Mouse (Mus musculus): ENCODE data around the gene Leprot. TPM values are rescaled to one million over a fixed set of nuclear protein-coding genes. Genes with fewer than 3 reads are reported as not detected.

The Leprot gene
- 10 to 100 TPM; 79.9 to 85.9 TPM for polyA plus RNA-seq (2017; shearing (Covaris generic))

DNA sequence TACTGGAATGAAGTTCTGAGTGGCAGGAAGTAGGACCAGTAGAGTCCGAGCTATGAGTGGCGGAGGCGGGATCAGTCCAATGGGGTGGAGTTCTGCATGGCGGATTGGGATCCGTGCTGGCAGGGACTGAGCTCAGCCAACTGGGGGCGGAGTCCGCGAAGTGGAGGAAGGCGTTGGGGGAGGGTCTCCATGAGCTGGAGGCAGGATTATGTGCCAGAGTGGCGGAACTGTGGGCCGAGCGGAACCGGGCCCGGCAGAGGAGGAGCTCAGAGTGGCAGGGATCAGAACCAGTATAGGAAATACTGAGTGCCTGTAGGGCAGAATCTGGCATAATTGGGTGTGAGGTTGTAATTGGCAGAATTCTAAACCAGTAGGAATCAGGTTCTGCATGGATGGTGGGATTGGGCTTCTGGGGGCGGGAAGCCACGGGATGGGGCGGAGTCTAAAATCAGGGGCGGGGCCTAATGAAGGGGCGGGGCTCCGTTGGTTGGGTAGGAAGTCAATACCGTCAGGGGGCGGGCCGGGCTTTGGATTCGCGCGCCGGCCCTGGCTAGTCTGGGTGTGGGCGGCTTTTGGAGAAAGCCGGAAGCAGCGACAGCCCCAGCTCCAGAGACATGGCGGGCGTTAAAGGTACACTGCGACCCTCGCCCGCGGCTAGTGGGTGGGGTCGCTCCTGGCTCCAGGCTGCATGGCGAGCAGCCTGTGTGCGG lies at the start of gene Leprot:
Gene Leprot, plus strand, starts transcription at position 523 of the 710 bp plus-strand sequence.
- peak; percentile 84 for ATAC-seq

GRCm38 (mm10) chr4:101601758-101602157 lies 45.8 kb upstream of the Leprot start:
- peak; percentile 69 for ATAC-seq

DNA sequence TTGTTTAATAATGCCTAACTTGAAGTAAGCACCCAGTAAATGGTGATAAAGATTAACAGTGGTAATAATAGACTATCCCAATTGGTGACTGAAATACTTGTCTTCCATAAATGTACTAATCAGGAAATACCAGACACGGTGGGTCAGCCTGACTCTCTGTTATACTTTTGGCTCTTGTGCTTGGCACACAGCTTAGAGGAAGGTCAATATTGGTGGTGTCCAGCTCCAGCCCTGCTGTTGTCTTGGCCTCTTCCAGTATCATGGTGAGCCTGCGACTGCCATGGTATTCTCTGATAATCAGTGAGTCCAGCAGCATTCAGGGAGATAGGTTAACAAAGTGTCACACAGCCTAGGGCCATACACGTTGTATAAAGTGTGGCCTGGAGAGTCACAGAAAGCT lies 43.9 kb upstream of the Leprot start:
- ATAC-seq: no peak

- no peak for ATAC-seq
Measured at GRCm38 (mm10) chr4:101616520-101616919, 31.0 kb upstream of the Leprot start.

GRCm38 (mm10) chr4:101617742-101618141 lies 29.8 kb upstream of the Leprot start:
- no peak for ATAC-seq

GRCm38 (mm10) chr4:101620206-101620605 lies 27.3 kb upstream of the Leprot start:
- ATAC-seq: no peak

DNA sequence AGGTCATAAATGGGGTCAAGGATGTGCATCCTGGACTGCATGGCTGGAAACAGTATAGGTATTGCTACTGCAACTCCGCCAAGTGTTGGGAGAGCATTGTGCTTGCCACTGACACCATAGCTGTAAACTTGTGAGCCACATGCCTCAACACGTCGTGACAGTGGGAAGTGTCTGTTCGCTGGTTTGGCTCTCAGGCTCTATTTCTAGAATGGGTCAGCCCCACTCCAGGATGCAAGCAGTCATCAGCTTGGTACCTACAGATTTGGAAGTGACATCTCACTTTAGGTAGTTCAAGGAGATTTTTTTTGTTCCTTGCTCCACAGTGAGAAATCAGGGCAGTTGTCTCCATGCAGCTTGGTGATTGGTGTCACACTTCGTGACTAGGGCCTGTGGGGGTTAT lies 26.3 kb upstream of the Leprot start:
- ATAC-seq: no peak

GRCm38 (mm10) chr4:101625278-101625677 lies 22.2 kb upstream of the Leprot start:
- no peak for ATAC-seq

GRCm38 (mm10) chr4:101635596-101635995 lies 11.9 kb upstream of the Leprot start:
- no peak for ATAC-seq

- ATAC-seq: no peak
Measured at GRCm38 (mm10) chr4:101637472-101637871, 10.0 kb upstream of the Leprot start.

DNA sequence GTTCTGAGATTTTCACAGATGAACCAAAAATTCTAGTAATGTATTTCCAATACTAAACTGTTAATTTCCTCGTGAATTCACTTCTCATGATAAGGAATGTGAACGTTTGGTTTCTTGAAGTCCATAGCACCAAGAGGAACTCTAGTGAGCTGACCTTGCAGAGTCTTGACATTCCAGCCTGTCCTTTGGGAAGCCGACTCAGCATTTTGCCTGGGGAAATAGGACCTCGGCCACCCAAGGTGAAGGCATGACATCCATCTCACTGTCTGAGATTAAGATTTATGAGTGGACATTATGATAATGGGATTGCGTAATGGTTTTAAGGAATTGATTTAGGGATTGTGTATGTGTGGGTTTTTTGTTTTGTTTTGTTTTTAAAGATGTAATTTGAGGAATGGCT lies 6.9 kb upstream of the Leprot start:
- no peak for ATAC-seq

DNA sequence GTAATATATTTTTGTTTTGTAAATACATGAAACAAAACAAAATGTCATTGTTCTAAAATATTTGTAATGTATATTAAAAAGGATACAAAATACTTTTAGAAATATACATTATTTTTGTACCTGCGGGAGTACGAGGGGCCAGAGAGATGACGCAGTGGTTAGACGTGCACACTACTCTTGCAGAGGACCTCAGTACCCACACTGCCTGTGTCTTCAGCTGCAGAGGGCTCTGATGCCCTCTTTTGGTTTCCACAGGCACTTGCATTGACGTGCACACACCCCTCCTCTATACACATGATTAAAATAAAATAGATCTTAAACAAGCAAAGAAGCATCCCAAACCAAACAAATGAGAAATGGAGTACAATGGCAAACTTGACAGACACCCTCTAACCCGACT lies 4.8 kb upstream of the Leprot start:
- no peak for ATAC-seq

- ATAC-seq: no peak
Measured at GRCm38 (mm10) chr4:101643216-101643615, 4.3 kb upstream of the Leprot start.

DNA sequence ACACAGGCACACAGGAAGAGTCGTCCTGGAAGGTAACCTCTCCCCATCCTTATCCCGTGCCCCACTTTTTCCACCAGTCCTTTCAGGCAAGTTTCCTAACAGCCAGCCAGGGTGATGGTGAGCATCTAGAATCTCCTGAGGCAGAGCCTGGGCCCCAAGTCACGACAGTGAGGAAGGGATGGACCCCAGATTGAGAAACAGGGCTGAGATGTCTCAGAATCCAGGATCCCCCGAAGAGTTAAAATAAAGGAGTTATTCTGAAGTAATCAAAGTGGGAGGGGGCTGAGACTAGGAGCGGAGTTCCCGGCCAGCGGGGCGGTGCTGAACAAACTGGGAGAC lies 692 bp upstream of the Leprot start:
- ATAC-seq: peak; percentile 0

DNA sequence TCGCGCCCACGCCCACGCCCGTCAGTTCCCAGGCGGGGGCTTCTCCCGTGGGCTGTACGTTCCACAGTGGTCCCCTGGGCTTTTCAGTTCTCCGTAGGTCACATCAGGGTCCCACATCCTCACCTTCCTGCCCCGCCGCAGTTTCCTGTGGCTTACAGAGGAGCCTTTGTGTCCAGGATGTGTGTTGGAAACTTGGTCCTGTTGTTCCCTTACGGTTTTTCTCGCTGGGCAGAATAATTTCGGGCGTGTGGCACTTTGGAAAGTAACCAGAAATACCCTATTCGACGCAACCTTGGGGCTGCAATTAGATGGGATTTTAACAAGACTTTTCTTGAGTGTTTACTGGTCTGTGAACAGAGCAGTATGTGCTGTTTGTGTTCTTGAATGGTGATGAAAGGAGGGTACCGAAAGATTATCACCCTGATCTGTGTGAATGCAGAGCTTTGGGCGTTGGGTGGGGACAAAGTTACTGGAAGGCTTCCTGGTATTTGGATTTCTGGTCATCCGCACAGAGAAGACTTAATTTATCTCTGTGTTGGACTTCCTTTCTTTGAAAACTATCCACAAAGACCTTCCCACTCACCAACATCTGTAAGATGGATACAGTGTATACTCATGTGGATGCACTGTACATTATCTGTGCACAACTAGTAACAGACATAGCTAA lies 591 bp downstream of the Leprot start:
- peak; percentile 49 for ATAC-seq

DNA sequence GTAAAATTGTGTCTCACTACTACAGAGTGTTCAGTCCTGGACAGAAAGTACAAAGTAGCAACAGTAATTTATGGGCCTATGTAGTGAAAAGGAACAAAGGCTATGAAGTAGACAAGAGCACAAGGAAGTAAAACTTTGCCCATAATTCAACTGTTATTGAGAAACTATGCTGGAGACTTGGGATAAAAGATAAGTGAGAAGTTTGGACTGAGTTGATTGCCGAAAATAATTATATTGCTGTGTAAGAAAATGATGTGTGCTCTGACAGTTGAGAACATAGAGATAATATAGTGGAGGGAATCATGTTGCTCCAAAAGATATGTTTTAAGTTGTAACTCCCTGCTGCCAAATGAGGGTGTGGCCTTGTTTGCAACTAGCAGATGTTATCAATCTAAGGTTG lies 1.2 kb downstream of the Leprot start:
- no peak for ATAC-seq

GRCm38 (mm10) chr4:101650961-101651360 lies 3.4 kb downstream of the Leprot start:
- no peak for ATAC-seq

- no peak for ATAC-seq
Measured at GRCm38 (mm10) chr4:101654256-101654655, 6.7 kb downstream of the Leprot start.

DNA sequence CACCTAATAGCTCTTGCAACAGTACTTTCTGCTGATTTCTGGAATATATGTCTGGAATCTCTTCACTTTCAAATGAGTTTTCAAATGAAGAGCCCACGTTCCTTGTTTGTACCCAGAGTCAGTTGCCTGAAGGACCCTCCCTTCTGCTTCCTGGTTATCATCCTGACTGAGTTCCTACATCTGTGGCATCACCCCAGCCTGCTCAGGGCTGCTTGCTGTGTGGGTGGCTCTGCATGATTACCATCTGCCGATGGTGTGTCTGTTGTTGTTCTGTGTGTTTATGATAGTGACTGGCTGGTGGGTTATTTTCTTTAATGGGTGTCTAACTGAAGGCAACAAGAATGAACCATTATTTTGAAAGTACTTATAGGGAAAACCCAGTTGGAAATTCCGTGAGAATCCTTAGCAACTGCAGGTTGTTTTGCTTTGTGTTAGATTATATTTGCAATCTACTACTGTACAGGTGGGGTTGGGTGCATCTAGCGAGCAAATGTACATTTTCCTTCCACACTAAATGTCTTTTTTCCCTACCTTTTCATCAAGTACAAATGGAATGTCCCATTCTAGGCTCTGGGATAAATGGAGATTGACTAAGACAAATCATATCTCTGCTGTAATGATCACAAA lies 7.4 kb downstream of the Leprot start:
- no peak for ATAC-seq

DNA sequence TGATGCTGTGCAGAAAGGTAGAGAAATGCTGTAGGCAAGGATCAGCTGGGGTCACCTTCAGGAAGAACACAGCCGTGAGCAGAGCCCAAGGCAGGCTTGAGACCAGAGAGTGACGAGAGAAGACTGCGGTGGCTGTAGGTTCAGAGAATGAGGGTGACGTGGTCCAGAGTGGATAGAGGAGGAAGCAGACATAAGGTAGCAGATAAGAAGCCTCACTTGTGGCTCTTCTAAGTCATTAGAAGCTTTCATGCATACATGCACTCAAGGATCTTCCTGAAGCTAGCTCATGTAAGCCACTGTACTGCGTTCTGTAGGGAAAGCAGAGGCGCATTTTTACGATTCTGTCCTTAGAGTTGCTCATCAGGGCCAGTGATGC lies 7.9 kb downstream of the Leprot start:
- no peak for ATAC-seq

DNA sequence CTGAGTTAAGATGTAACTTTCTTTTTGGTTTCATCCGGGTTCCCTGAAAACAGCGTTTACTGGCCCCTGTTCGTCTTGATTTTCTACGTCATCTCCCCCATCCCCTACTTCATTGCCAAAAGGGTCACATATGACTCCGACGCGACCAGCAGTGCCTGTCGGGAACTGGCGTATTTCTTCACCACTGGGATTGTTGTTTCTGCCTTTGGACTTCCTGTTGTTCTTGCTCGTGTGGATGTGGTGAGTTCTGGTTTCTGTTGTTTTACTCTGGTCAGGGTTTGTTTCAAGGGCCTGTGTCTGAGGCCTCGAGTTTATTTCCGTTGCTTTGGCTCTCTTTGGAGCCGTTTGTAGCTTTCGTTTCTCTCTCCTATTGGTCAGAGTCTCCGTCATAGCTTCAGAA lies 8.5 kb downstream of the Leprot start:
- ATAC-seq: no peak

GRCm38 (mm10) chr4:101656956-101657570 lies 9.5 kb downstream of the Leprot start:
- ATAC-seq: peak; percentile 52

DNA sequence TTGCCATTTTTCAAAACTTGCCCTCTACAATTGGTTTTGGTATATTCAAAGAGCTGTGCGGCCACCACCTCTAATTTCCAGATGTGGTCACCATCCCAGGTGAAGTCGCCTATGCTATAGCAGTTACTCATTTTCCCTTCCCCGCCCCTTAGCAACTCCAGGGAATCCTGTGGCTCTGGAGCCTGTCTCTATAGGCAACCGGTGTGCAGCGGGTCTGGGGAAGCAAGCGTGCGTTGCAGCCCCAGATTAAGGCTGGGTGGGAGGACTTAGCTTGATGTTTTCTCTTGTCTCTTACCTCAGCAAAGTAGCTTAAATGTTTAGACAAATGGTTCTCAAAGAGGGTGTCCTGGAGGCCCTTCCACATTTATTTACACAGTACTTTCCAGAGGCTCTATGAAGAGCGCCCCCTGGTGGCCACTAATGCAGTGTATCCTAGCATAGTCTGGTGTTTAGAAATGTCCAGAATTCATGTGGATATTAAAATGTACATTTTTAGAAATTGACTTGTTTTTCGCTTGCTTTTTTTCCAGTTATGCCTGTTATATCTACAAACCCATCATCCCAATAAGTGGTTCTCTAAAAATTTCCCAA lies 16.7 kb downstream of the Leprot start:
- ATAC-seq: peak; percentile 61
